Mouse (Mus musculus) intestine, embryonic 14.5 days (tissue): ENCODE results near the gene Gla. TPM values are rescaled to one million over a fixed set of nuclear protein-coding genes. Genes with fewer than 3 reads are reported as not detected.
A peak's percentile ranks its signal among the peaks of the same experiment; 100 is the strongest.
"Not testable (repeated sequence)": the region's sequence is repeated elsewhere in the genome, so short reads cannot be mapped to it uniquely, and the experiment has no call there.

Source experiments
- ATAC-seq: fragments of 200-750 bp; cut with Nextera tagmentation; replicated peaks from 2 replicates; pipeline ENCODE4 v1.8.0; 2017; ENCODE audit warnings: low read depth, moderate number of reproducible peaks, moderate TSS enrichment, moderate library complexity; ENCODE audit not compliant: low FRiP score, low TSS enrichment
- DNase-seq: peaks from one replicate; pipeline ENCODE4 v3.0.0-alpha.2; 2018; ENCODE audit warnings: low spot score
- H3K27ac ChIP-seq: fragments of 300-500 bp; sonication (generic); 2 replicates; pipeline ENCODE4 v1.5.1; 2014; ENCODE audit warnings: low read depth, mild to moderate bottlenecking, control low read depth
- H3K27me3 ChIP-seq: fragments of 300-500 bp; sonication (generic); replicated peaks from 2 replicates; pipeline ENCODE4 v1.6.1; 2014; ENCODE audit warnings: low read length, control low read depth; ENCODE audit not compliant: control insufficient read depth, insufficient read depth
- H3K36me3 ChIP-seq: fragments of 300-500 bp; sonication (generic); 2 replicates; pipeline ENCODE4 v1.6.1; 2014; ENCODE audit warnings: low read length, control low read depth; ENCODE audit not compliant: control insufficient read depth, insufficient read depth
- H3K4me1 ChIP-seq: fragments of 300-500 bp; sonication (generic); replicated peaks from 2 replicates; pipeline ENCODE4 v1.6.1; 2014; ENCODE audit warnings: low read length, control low read depth, mixed read lengths; ENCODE audit not compliant: control insufficient read depth, insufficient read depth
- H3K4me2 ChIP-seq: fragments of 300-500 bp; sonication (generic); 2 replicates; pipeline ENCODE4 v1.6.1; 2014; ENCODE audit warnings: low read length
- H3K4me3 ChIP-seq: fragments of 300-500 bp; sonication (generic); 2 replicates; pipeline ENCODE4 v1.5.1; 2014; ENCODE audit warnings: low read depth, low read length, control low read depth, mixed read lengths
- H3K9ac ChIP-seq: fragments of 300-500 bp; sonication (generic); 2 replicates; pipeline ENCODE4 v1.6.1; 2014; ENCODE audit warnings: mild to moderate bottlenecking, low read length
- H3K9me3 ChIP-seq: fragments of 300-500 bp; sonication (generic); 2 replicates; pipeline ENCODE4 v1.6.1; 2016; ENCODE audit warnings: low read length, control low read depth; ENCODE audit not compliant: control insufficient read depth
- WGBS: fragments of 180-500 bp; shearing (Covaris S2); extraction: QIAGEN DNeasy Blood & Tissue Kit; methylation state at CpG from one replicate; pipeline ENCODE4 v1.1.7; 2014; 5-methylcytosine and 5-hydroxymethylcytosine counted together
- polyA plus RNA-seq: library from polyadenylated mRNA; unstranded; fragments of >200 nt; fragmentation: Nextera tagmentation; extraction: Ambion mirVana; gene quantifications from 2 replicates; pipeline ENCODE4 v1.2.1, GENCODE M21; 2014

Gla gene
- polyA plus RNA-seq, 1 experiment from 2014 or later = 7.4 TPM

DNA sequence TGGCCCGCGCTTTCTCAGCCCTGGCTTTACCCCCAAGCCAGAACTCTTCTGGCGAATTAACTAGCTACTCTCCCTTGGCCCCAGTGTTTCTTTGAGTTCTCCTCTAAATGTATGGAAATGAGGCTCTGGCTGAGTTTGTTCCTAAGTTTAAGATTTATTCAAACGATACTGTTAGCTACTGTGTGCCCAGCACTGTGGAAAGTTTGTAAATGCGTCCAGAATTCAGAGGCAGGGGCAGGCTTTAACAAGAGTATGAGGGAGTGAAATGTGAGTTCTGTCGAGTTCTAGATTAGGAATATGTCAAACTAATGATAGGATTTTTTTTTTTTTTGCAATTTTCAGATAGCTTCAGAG lies 59.0 kb downstream of the Gla start:
- Histone ChIP-seq H3K9ac (peak overlapping the region; percentile 44), H3K36me3 (no peaks in the 10 kb centered on the region), H3K4me2 (peak overlapping the region; percentile 47), H3K27me3 (no peaks in the 10 kb centered on the region), H3K4me3 (peak overlapping the region; percentile 40), H3K4me1 (no peaks in the 10 kb centered on the region), H3K9me3 (no peaks in the 10 kb centered on the region), H3K27ac (peak overlapping the region; percentile 88)
- WGBS = 17% methylated on average over 6 of the region's 6 CpGs
- no peak for DNase-seq
- peak; percentile 25; the same call in 1 of the 2 replicates for ATAC-seq

DNA sequence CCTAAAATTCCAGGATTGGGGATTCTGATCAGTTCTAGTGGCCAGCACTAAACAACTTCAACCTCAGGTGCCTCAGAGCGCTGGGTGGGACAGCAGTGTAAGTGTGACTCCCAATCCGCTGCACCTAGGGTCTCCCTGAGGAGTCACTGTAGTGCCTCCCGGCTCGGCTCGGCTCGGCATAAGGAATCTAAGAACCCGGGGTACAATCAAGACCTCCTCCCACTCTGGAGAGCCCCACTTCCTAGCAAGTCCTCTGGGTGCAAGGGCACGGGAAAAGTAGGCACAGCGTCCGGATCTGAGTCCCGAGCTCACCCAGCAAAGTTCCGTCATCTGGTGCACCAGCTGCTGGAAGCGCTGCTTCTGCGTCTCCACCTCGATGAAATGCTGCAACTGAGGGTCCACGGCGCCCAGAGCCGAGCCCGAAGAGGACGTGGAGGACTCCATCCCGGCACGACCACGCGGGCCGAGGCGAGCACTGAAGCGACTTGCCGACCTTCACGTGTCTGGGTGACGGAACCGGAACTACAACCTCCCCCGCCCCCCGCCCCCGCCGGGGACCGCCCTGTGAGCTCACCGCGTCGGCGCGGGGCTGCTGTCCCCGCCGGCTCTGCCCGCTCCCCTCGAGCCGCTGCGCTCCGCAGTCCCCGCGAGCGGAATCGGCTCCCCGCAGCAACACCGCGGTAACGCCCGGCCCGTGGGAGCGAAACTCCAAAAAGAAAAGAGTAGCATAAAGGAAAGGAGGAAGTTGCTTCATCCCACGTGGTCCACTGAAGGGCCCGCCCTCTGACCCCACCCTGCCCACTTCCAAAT lies 59.6 kb downstream of the Gla start, which contains the start of gene Timm8a1:
Gene Timm8a1 (minus strand): TSS at position 721 of the 810 bp plus-strand sequence.
- peak within 1 kb of the TSS; percentile 88 for H3K27ac ChIP-seq
- ATAC-seq (peak; percentile 96), DNase-seq (peak; percentile 85)
- no peaks in the 10 kb centered on the region for H3K4me1 ChIP-seq
- H3K27me3 ChIP-seq = no peaks in the 10 kb centered on the region
- peak within 1 kb of the TSS; percentile 47 for H3K4me2 ChIP-seq
- peak within 1 kb of the TSS; percentile 40 for H3K4me3 ChIP-seq
- no peaks in the 10 kb centered on the region for H3K36me3 ChIP-seq
- no peaks in the 10 kb centered on the region for H3K9me3 ChIP-seq
- peak within 1 kb of the TSS; percentile 48 for H3K9ac ChIP-seq
- WGBS = 16% methylated on average over 45 of the region's 61 CpGs

DNA sequence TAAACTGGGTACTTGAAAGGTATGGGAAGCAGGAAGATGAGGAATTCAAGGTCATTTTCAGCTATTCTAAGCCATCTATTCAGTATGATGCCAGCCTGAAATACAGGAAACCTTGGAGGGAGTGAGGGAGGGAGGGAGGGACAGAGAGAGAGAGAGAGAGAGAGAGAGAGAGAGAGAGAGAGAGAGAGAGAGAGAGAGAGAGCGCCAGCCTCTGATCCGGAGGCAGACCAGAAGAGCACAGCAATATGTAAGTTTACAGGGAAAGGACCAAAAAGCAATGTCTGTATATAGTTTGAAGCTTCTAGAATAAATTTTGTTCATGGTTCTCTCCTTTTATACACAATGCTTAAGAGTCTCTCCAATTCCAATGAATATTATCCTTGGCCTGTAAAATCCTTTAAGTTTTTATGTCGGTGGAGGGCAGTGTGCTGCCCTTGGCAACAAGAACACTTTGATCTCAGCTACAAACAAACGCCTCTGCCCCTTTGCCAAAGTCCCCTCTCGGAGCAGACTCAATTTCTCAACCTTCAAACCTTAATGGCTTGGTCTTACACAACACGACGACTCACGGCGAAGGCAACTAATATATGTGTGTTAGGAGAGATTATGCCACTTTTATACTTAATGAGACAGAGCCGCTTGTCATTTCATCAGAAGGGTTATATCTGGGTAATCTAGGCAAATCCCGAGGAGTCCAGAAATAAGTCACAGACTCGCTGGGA lies 60.4 kb downstream of the Gla start:
- Histone ChIP-seq H3K4me3 (peak overlapping the region; percentile 40), H3K4me1 (no peaks in the 10 kb centered on the region), H3K9ac (peak overlapping the region; percentile 48), H3K27me3 (no peaks in the 10 kb centered on the region), H3K9me3 (no peaks in the 10 kb centered on the region), H3K36me3 (no peaks in the 10 kb centered on the region), H3K27ac (0 out of 2 replicates have a peak overlapping the region, but pooled peaks have one; percentile 88), H3K4me2 (peak overlapping the region; percentile 42)
- 24% methylated on average over 12 of the region's 12 CpGs for WGBS
- ATAC-seq (no peak), DNase-seq (no peak)

DNA sequence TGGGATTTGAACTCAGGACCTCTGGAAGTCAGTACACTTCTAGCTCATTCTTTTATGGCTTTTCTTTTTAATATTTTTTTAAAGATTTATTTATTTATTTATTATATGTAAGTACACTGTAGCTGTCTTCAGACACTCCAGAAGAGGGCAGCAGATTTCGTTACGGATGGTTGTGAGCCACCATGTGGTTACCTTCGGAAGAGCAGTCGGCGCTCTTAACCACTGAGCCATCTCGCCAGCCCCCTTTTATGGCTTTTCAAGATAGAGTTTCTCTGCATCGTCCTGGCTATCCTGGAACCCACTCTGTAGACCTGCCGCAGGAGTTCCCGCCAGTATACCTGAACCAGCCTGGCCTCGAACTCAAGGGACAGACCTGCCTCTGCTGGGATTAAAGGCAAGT lies 61.1 kb downstream of the Gla start:
- H3K27me3 ChIP-seq, H3K4me3 ChIP-seq, ATAC-seq, H3K9me3 ChIP-seq, H3K36me3 ChIP-seq, H3K4me2 ChIP-seq, H3K9ac ChIP-seq, H3K27ac ChIP-seq, DNase-seq, H3K4me1 ChIP-seq: not testable (repeated sequence)
- 86% methylated on average over 10 of the region's 10 CpGs for WGBS

Other genes starting within 250 kb of the Gla start
- 1.6 and 2.0 TPM in 2 replicates for gene Drp2, start 196.6 kb downstream of the Gla start, polyA plus RNA-seq
- 0.15 TPM in 1 of 2 replicates, not detected in the other for gene Taf7l, start 124.6 kb downstream of the Gla start, polyA plus RNA-seq
- 115 and 122 TPM in 2 replicates for gene Timm8a1, start 59.3 kb downstream of the Gla start, polyA plus RNA-seq
- gene Btk, start 17.6 kb downstream of the Gla start, polyA plus RNA-seq = 0.76 and 0.77 TPM in 2 replicates
- 523 and 609 TPM in 2 replicates for gene Rpl36a, start 15.5 kb downstream of the Gla start, polyA plus RNA-seq
- gene Hnrnph2, start 54 bp upstream of the Gla start, polyA plus RNA-seq = 84.7 and 93.2 TPM in 2 replicates
- gene Armcx4, start 85.4 kb upstream of the Gla start, polyA plus RNA-seq = 4.3 and 4.6 TPM in 2 replicates
- 40.7 and 44.5 TPM in 2 replicates for gene Armcx1, start 116.8 kb upstream of the Gla start, polyA plus RNA-seq
- gene Armcx6, start 150.3 kb upstream of the Gla start, polyA plus RNA-seq = 21.6 and 22.7 TPM in 2 replicates
- gene Armcx3, start 155.5 kb upstream of the Gla start, polyA plus RNA-seq = 68.2 and 72.7 TPM in 2 replicates
- 49.5 and 55.9 TPM in 2 replicates for gene Armcx2, start 208.1 kb upstream of the Gla start, polyA plus RNA-seq